Mouse (Mus musculus): Measurements from ENCODE around the gene Tmem242.
A peak's percentile ranks its signal among the peaks of the same experiment; 100 is the strongest.
"Not testable (repeated sequence)": the region's sequence is repeated elsewhere in the genome, so short reads cannot be mapped to it uniquely, and the experiment has no call there.

Gene Tmem242

GRCm38 (mm10) chr17:5440159-5440971 is at the start of gene Tmem242:
Gene Tmem242 (minus strand): TSS chr17:5440259.
- peak; percentile 93 for DNase-seq (ENCODE audit: low read depth, low spot score)

GRCm38 (mm10) chr17:5488156-5488555 is 48.1 kb upstream of the Tmem242 start:
- no peak for DNase-seq (ENCODE audit: low read depth, low spot score)

GRCm38 (mm10) chr17:5484663-5485062 is 44.6 kb upstream of the Tmem242 start:
- DNase-seq (ENCODE audit: low read depth, low spot score): no peak

GRCm38 (mm10) chr17:5483456-5483855 is 43.4 kb upstream of the Tmem242 start:
- DNase-seq (ENCODE audit: low read depth, low spot score): no peak

- peak; percentile 13 for DNase-seq (ENCODE audit: low read depth, low spot score)
These were observed 36.1 kb upstream of the Tmem242 start for GRCm38 (mm10) chr17:5475960-5476725.

- DNase-seq (ENCODE audit: low read depth, low spot score): no peak
These were observed 32.2 kb upstream of the Tmem242 start for GRCm38 (mm10) chr17:5472268-5472667.

GRCm38 (mm10) chr17:5467177-5467576 is 27.1 kb upstream of the Tmem242 start:
- no peak for DNase-seq (ENCODE audit: low read depth, low spot score)

- DNase-seq (ENCODE audit: low read depth, low spot score): no peak
These were observed 26.7 kb upstream of the Tmem242 start for GRCm38 (mm10) chr17:5466736-5467135.

- no peak for DNase-seq (ENCODE audit: low read depth, low spot score)
These were observed 23.9 kb upstream of the Tmem242 start for GRCm38 (mm10) chr17:5463912-5464311.

GRCm38 (mm10) chr17:5453657-5454056 is 13.6 kb upstream of the Tmem242 start:
- DNase-seq (ENCODE audit: low read depth, low spot score): no peak

GRCm38 (mm10) chr17:5443751-5444150 is 3.7 kb upstream of the Tmem242 start:
- no peak for DNase-seq (ENCODE audit: low read depth, low spot score)

GRCm38 (mm10) chr17:5443260-5443659 is 3.2 kb upstream of the Tmem242 start:
- no peak for DNase-seq (ENCODE audit: low read depth, low spot score)

GRCm38 (mm10) chr17:5442403-5442802 is 2.3 kb upstream of the Tmem242 start:
- DNase-seq (ENCODE audit: low read depth, low spot score): not testable (repeated sequence)

- no peak for DNase-seq (ENCODE audit: low read depth, low spot score)
These were observed 264 bp downstream of the Tmem242 start for GRCm38 (mm10) chr17:5439831-5440158.

- no peak for DNase-seq (ENCODE audit: low read depth, low spot score)
These were observed 10.3 kb downstream of the Tmem242 start for GRCm38 (mm10) chr17:5429772-5430133.

- DNase-seq (ENCODE audit: low read depth, low spot score): peak; percentile 96
These were observed 10.8 kb downstream of the Tmem242 start for GRCm38 (mm10) chr17:5429090-5429771.

- DNase-seq (ENCODE audit: low read depth, low spot score): no peak
These were observed 14.9 kb downstream of the Tmem242 start for GRCm38 (mm10) chr17:5425204-5425603.

- DNase-seq (ENCODE audit: low read depth, low spot score): no peak
These were observed 15.9 kb downstream of the Tmem242 start for GRCm38 (mm10) chr17:5424156-5424555.

- no peak for DNase-seq (ENCODE audit: low read depth, low spot score)
These were observed 18.2 kb downstream of the Tmem242 start for GRCm38 (mm10) chr17:5421835-5422234.

GRCm38 (mm10) chr17:5419771-5420518 is 20.1 kb downstream of the Tmem242 start:
- no peak for DNase-seq (ENCODE audit: low read depth, low spot score)

GRCm38 (mm10) chr17:5419056-5419455 is 21.0 kb downstream of the Tmem242 start:
- DNase-seq (ENCODE audit: low read depth, low spot score): no peak

- no peak for DNase-seq (ENCODE audit: low read depth, low spot score)
These were observed 21.5 kb downstream of the Tmem242 start, which contains the start of gene Ldhal6b for GRCm38 (mm10) chr17:5418545-5418944. Gene Ldhal6b (minus strand): TSS chr17:5418767.

Measured in 3T3-L1 (cell line).